16 mouse cellular contexts compared by ENCODE assay signal in the genomic region with DNA sequence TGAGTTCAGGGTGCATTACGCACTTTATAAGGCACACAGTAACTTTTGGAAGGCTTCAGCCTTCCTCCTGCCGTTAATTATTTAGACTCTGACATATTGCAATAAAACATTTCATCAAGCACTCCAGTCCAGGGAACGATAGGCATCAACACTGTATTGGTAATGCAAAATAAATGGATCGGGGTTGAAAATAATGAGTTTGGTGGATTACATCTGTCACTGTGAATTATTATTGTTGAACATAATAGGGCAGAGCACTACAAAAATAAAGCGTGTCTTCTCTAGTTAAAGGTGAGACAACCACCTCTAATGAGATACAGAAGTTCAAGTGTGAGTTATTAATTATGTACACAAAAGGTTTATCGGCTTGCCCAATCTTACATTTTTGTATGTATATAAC.
"Had no signal": no experiment of that assay in that cellular context is flagged by ENCODE, and none has a peak within 500 bp of the region (broad histone marks: within the 10 kb centered on the region; RNA-seq: fewer than 3 reads in every experiment).

No protein-coding gene starts in this region.

- H3K4me1 ChIP-seq: lung, embryonic 15.5 days; megakaryocyte, embryonic 14.5 days; midbrain, embryonic 13.5 days; midbrain, embryonic 15.5 days; neural tube, embryonic 12.5 days; stomach, embryonic 15.5 days had no signal

- H3K27ac ChIP-seq: lung, embryonic 15.5 days; macrophage; midbrain, embryonic 13.5 days; midbrain, embryonic 15.5 days; neural tube, embryonic 12.5 days; stomach, embryonic 15.5 days; stomach, postnatal 0 days had no signal

- H3K4me3 ChIP-seq: lung, embryonic 15.5 days; megakaryocyte, embryonic 14.5 days; midbrain, embryonic 13.5 days; midbrain, embryonic 15.5 days; neural tube, embryonic 12.5 days; stomach, embryonic 15.5 days had no signal

- DNase-seq: liver, postnatal 0 days; lung, adult 2 months; lung, postnatal 14 days; lung, postnatal 36 days; right cerebral cortex, postnatal 14 days; thymus, adult 2 months; thymus, postnatal 25 days; thymus, postnatal 4 days had no signal

- H3K27me3 ChIP-seq: lung, embryonic 15.5 days; megakaryocyte, embryonic 14.5 days; midbrain, embryonic 13.5 days; midbrain, embryonic 15.5 days; neural tube, embryonic 12.5 days; stomach, embryonic 15.5 days had no signal
